Mouse (Mus musculus) c-Kit-positive CD71-positive TER-119-negative erythroid progenitor cells, embryonic 14.5 days (primary cell): Measurements from ENCODE around the gene Srm.

Experiments
- DNase-seq: peaks from one replicate; pipeline ENCODE4 v3.0.0-alpha.2; 2013; ENCODE audit warnings: low read depth

Srm gene

DNA sequence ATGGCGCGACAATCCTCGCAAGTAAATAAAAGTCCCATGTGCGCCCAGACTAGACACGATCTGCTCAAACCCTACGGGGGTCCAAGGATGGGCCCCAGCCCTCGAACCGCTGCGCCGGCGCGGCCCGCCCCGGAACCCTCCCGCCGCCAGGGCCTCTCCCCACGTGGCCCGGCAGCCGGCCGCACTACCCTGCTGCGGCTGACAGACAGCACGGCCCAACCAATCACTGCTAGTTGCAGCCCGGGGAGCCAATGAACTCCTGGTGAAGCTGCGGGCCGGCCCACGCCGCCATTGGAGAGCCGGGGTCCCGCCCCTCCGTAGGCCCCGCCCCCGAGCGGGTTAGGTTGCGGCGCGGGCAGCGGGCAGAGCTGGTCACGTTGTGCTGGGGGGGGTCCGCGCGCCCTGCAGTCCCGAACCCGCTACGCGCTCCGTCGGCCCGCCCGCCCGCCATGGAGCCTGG, at the start of gene Srm:
Gene Srm, plus strand, starts transcription at position 333 of the 460 bp plus-strand sequence.
- DNase-seq, result peak; percentile 91

- DNase-seq, result no peak
Measured at GRCm38 (mm10) chr4:148549106-148549505, 42.2 kb upstream of the Srm start.

- no peak for DNase-seq
Measured at GRCm38 (mm10) chr4:148557766-148558165, 33.5 kb upstream of the Srm start.

DNA sequence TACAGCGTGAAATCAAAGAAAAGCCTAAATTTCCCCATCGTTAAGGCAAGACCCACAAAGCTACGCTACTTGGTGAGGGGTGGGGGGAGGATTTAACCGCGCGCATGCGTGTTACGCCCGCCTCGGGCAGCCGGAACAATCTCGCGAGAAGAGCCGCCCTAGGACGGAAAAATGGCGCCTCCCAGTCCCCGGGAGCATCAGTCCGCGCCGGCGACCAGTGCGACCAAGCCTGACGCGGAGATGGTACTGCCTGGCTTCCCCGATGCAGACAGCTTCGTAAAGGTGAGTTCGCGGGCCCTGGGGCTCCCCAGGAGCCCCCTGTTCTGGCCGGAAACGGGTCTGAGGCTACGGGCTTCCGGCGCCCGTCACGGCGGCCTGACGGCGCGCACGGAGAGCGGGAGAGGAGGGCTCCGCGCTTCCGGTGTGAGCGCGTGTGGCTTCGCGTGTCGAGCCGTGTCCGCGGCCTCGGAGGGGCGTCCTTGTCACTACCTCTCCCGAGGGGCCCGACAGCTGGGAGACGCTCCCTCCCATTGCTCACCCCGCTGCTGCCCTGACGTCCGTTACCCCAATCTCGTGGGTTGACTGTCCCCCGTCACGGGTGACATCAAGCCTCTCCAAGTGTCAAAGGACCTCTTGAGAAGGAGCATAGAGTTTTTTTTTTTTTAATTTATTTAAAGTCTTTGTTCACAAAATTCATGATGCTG, 32.9 kb upstream of the Srm start, which contains the start of gene Exosc10:
Gene Exosc10, plus strand, starts transcription at position 133 of the 704 bp plus-strand sequence.
- peak; percentile 70 for DNase-seq

DNA sequence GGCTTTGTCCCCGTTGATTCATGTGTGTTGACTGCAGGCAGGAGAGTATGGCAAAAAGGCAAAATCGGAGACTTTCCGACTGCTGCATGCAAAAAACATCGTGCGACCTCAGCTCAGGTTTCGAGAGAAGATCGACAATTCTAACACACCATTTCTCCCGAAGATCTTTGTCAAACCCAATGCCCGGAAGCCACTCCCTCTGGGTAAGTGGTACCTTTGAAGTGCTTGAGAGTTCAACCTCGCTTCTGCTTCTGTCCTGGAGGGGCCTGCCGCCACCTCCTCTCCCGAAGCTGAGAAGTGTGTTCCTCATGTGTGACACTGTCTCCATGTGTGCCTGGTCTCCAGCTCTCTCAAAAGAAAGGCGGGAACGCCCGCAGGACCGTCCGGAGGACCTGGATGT, 28.6 kb upstream of the Srm start:
- DNase-seq, result no peak

- DNase-seq, result no peak
Measured at GRCm38 (mm10) chr4:148563595-148563994, 27.7 kb upstream of the Srm start.

GRCm38 (mm10) chr4:148570138-148570537, 21.2 kb upstream of the Srm start:
- no peak for DNase-seq

- DNase-seq, result no peak
Measured at GRCm38 (mm10) chr4:148570693-148571295, 20.5 kb upstream of the Srm start.

- no peak for DNase-seq
Measured at GRCm38 (mm10) chr4:148573222-148573621, 18.1 kb upstream of the Srm start.

GRCm38 (mm10) chr4:148580765-148581164, 10.5 kb upstream of the Srm start:
- no peak for DNase-seq

DNA sequence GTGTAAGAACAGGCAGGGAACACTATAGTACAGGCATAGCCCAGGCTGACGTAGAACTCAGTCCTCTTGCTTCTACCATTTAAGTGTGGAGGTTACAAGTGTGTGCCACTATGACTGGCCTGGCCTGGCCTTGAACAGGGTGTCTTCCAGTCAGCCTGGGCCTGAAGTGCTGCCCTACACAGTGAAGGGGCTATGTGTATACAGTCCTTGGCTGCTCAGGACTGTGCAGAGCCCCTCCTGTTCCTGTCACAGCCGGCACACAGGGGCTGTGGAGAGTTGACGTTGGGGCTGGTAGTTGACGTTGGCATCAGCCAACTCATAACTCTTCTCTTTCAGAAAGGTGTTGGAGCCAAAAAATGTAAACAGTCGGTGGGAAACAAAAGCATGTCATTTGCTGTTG, 9.9 kb upstream of the Srm start:
- no peak for DNase-seq

GRCm38 (mm10) chr4:148583257-148583656, 8.0 kb upstream of the Srm start:
- DNase-seq, result no peak

DNA sequence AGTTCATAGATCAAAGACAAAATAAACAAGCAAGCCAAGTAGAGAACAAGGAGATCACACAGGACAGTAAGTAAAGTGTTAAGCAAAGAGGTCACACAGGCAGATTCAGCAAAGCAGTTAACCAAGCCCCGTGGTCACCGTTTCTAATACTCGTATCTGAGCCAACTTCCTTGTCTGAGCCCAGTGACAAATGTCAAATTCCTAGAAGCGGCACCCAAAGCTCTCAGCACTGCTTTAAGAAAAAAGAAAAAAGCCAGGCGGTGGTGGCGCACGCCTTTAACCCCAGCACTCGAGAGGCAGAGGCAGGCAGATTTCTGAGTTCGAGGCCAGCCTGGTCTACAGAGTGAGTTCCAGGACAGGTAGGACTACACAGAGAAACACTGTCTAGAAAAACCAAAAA, 4.7 kb upstream of the Srm start:
- no peak for DNase-seq

GRCm38 (mm10) chr4:148588793-148589192, 2.5 kb upstream of the Srm start:
- DNase-seq, result no peak

GRCm38 (mm10) chr4:148589565-148589964, 1.7 kb upstream of the Srm start:
- DNase-seq, result no peak

DNA sequence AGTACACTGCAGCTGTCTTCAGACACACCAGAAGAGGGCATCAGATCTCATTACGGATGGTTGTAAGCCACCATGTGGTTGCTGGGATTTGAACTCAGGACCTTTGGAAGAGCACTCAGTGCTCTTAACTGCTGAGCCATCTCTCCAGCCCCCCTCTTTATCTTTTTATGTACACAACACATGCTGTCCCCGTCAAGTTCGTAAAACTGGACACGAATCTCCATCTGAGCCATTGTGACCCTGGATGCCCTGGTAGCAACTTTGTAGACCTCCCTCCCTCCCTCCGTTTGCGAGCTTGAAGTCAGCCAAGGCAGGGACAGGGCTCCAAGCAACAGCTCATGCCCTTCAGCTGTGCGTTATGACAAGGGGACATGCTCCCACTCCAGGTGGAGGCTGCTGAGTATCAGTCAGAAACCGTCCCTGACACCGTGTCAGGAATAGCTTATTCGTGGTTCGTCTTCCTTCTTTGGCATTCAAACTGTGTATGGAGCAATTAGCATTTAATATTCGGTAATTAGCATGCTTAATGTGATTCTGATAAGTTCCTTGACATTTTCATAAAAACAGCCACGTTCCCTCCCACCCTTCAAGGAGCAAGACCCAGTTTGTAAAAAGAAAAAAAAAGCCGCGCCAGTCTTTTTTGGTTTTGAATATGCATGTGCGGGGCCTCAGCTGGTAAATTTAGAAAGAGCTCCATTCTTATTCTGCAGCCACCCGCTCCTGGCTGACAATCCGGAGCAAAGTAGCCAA, 707 bp upstream of the Srm start:
- peak; percentile 36 for DNase-seq

- DNase-seq, result no peak
Measured at GRCm38 (mm10) chr4:148591637-148592380, 506 bp downstream of the Srm start.

- DNase-seq, result no peak
Measured at GRCm38 (mm10) chr4:148593996-148594395, 2.7 kb downstream of the Srm start.

GRCm38 (mm10) chr4:148595916-148596315, 4.6 kb downstream of the Srm start:
- DNase-seq, result no peak

DNA sequence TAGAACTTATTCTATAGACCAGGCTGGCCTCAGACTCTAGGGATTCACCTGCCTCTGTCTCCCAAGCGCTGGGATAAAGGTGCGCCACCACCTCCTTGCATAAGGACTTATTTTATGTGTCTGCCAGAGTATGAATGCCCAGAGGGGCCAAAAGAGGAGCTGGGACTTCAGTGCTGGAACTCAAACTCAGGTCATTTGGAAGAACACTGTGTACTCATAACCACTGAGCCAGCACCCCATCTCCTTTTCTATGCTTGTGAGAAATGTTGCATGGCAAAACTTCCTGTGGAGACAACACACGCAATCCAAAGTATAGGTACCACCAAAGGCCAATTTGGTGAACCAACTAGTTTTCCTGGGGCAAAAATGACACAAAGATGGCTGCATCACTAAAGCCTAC, 5.4 kb downstream of the Srm start:
- no peak for DNase-seq

- DNase-seq, result no peak
Measured at GRCm38 (mm10) chr4:148598826-148599225, 7.5 kb downstream of the Srm start.

GRCm38 (mm10) chr4:148600316-148600715, 9.0 kb downstream of the Srm start:
- no peak for DNase-seq
